Mouse (Mus musculus): ENCODE results near the gene Clrn3.

DNA sequence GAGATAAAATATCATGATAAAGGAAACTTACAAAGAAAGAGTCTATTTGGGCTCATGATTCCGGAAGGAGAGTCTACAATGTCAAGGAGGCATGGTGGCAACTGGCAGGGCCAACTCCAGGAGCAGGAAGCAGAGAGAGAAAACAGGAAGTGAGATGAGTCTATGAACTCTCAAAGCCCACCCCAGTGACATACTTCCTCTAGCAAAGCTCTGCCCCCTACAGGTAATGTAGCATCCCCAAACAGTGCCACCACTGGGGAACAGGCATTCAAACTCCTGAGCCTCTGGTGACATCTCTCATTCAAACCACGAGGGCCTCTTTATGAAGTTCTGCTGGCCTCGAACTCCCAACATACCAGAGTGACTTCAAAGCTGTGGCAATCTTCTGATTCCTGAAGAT, 16.7 kb downstream of the Clrn3 start:
- TF ChIP-seq POLR2A (IDR thresholded peaks at IDR 0.05; ENCODE audit: borderline replicate concordance, control insufficient read depth, low read depth, low read length): no peak
- no peak for TF ChIP-seq CTCF (IDR thresholded peaks at IDR 0.05; ENCODE audit: control insufficient read depth, insufficient read depth, low read length)
